Comparison of ENCODE assay signal across 28 mouse cellular contexts in the genomic region with DNA sequence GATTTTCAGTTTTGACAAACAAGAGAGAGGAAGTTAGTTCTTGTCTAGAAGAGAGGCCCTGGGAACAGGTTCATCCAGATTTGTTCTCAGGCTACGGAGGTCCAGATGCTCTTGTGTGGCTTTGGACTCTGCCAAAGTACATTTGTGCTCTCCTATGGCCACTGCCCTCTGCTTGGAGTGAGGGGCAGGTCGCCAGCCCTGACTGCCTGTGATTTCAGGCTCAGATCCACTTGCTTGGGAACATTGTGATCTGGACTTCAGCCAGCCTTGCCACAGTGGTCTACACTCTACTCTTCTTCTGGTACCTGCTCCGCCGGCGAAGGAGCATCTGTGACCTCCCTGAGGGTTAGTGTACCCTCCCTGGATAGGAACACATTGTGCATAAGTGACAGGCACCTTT. TPM values are rescaled to one million over a fixed set of nuclear protein-coding genes. Genes with fewer than 3 reads are reported as not detected.
DNase-seq lines count a peak whose midpoint lies in the region; ATAC-seq and TF ChIP-seq lines count a peak whose summit lies in the region.
"Had no signal": no experiment of that assay in that cellular context is flagged by ENCODE, and none has a peak within 500 bp of the region (broad histone marks: within the 10 kb centered on the region; RNA-seq: fewer than 3 reads in every experiment).

No protein-coding gene starts in this region.

- no peak overlapping the region for H3K9ac ChIP-seq in lung, embryonic 16.5 days (ENCODE audit: low read length)
- H3K9ac ChIP-seq in stomach, embryonic 15.5 days, result no peak overlapping the region
- H3K9ac ChIP-seq: embryonic facial prominence, embryonic 13.5 days; forebrain, embryonic 15.5 days; hindbrain, embryonic 15.5 days; kidney, embryonic 15.5 days; limb, embryonic 15.5 days; liver, embryonic 15.5 days; midbrain, embryonic 13.5 days had no signal

- peaks cover 21% of the 10 kb centered on the region for H3K36me3 ChIP-seq in lung, embryonic 16.5 days (ENCODE audit: control insufficient read depth, insufficient read depth, low read length)
- peaks cover 48% of the 10 kb centered on the region for H3K36me3 ChIP-seq in stomach, embryonic 15.5 days

- H3K27ac ChIP-seq in lung, embryonic 16.5 days (ENCODE audit: low read length), result peak overlapping the region; percentile 66
- peak overlapping the region; percentile 49 for H3K27ac ChIP-seq in stomach, embryonic 15.5 days
- H3K27ac ChIP-seq: embryonic facial prominence, embryonic 13.5 days; forebrain, embryonic 10.5 days; forebrain, embryonic 15.5 days; hindbrain, embryonic 10.5 days; hindbrain, embryonic 15.5 days; kidney, embryonic 15.5 days; limb, embryonic 10.5 days; limb, embryonic 15.5 days; liver, embryonic 15.5 days; macrophage; midbrain, embryonic 13.5 days had no signal

- no peaks in the 10 kb centered on the region for H3K9me3 ChIP-seq in lung, embryonic 16.5 days (ENCODE audit: control insufficient read depth, low read length)
- H3K9me3 ChIP-seq in stomach, embryonic 15.5 days, result no peaks in the 10 kb centered on the region
- H3K9me3 ChIP-seq: embryonic facial prominence, embryonic 13.5 days; forebrain, embryonic 10.5 days; forebrain, embryonic 15.5 days; hindbrain, embryonic 10.5 days; hindbrain, embryonic 15.5 days; kidney, embryonic 15.5 days; limb, embryonic 10.5 days; limb, embryonic 15.5 days; liver, embryonic 15.5 days; midbrain, embryonic 13.5 days had no signal

- H3K4me3 ChIP-seq in lung, adult 2 months (replicated peaks; ENCODE audit: extremely low read depth, low read depth, low read length), result no peak overlapping the region
- no peak overlapping the region for H3K4me3 ChIP-seq in lung, embryonic 16.5 days (ENCODE audit: low read length)
- no peak overlapping the region for H3K4me3 ChIP-seq in stomach, embryonic 15.5 days (replicated peaks)
- H3K4me3 ChIP-seq: embryonic facial prominence, embryonic 13.5 days; forebrain, embryonic 10.5 days; forebrain, embryonic 15.5 days; hindbrain, embryonic 10.5 days; hindbrain, embryonic 15.5 days; kidney, embryonic 15.5 days; limb, embryonic 10.5 days; limb, embryonic 15.5 days; liver, embryonic 15.5 days; midbrain, embryonic 13.5 days had no signal

- 69% methylated on average over 5 of the region's 5 CpGs for WGBS in lung, adult 2 months
- 76% methylated on average over 5 of the region's 5 CpGs for WGBS in lung, embryonic 16.5 days
- WGBS in stomach, embryonic 15.5 days, result 85% methylated on average over 5 of the region's 5 CpGs

- H3K27me3 ChIP-seq in lung, embryonic 16.5 days (ENCODE audit: control insufficient read depth, insufficient read depth, low read depth, low read length), result no peaks in the 10 kb centered on the region
- H3K27me3 ChIP-seq in stomach, embryonic 15.5 days (replicated peaks), result no peaks in the 10 kb centered on the region
- H3K27me3 ChIP-seq: CH12.LX; embryonic facial prominence, embryonic 13.5 days; forebrain, embryonic 15.5 days; hindbrain, embryonic 15.5 days; kidney, embryonic 15.5 days; limb, embryonic 15.5 days; liver, embryonic 15.5 days; midbrain, embryonic 13.5 days had no signal

- H3K4me2 ChIP-seq in lung, embryonic 16.5 days (ENCODE audit: low read depth, low read length), result no peak overlapping the region
- H3K4me2 ChIP-seq in stomach, embryonic 15.5 days, result no peak overlapping the region
- H3K4me2 ChIP-seq: embryonic facial prominence, embryonic 13.5 days; forebrain, embryonic 15.5 days; hindbrain, embryonic 15.5 days; kidney, embryonic 15.5 days; limb, embryonic 15.5 days; liver, embryonic 15.5 days; midbrain, embryonic 13.5 days had no signal

- TF ChIP-seq POLR2A in lung, adult 2 months (IDR thresholded peaks at IDR 0.05; ENCODE audit: borderline replicate concordance, extremely low read depth, low read depth, low read length), result no peak

- ATAC-seq in lung, embryonic 16.5 days (ENCODE audit: low read depth), result peak; percentile 18; the same call in 1 of the 2 replicates
- no peak; the same call in 1 of the 2 replicates for ATAC-seq in stomach, embryonic 15.5 days (ENCODE audit: insufficient read depth, low FRiP score, low read depth)
- ATAC-seq in monocyte, adult 5-6 weeks (replicated peaks; ENCODE audit: insufficient number of reproducible peaks, low FRiP score, low TSS enrichment, poor library complexity, severe bottlenecking), result no peak
- ATAC-seq: activated CD4-positive, CD25-positive, alpha-beta regulatory T cell, adult 4 months; forebrain, embryonic 15.5 days; inflammation-experienced regulatory T-cells, adult 6 months; midbrain, embryonic 13.5 days had no signal

- H3K4me1 ChIP-seq in lung, adult 2 months (ENCODE audit: control insufficient read depth, insufficient read depth, low read length), result no peaks in the 10 kb centered on the region; the same call in 1 of the 2 replicates
- peaks cover 3% of the 10 kb centered on the region; the same call in 1 of the 2 replicates for H3K4me1 ChIP-seq in lung, embryonic 16.5 days (replicated peaks; ENCODE audit: control insufficient read depth, insufficient read depth, low read length)
- H3K4me1 ChIP-seq in stomach, embryonic 15.5 days, result 0 out of 2 replicates have a peak, but pooled peaks cover 4% of the 10 kb centered on the region
- H3K4me1 ChIP-seq: embryonic facial prominence, embryonic 13.5 days; forebrain, embryonic 10.5 days; forebrain, embryonic 15.5 days; hindbrain, embryonic 10.5 days; hindbrain, embryonic 15.5 days; kidney, embryonic 15.5 days; limb, embryonic 15.5 days; liver, embryonic 15.5 days; midbrain, embryonic 13.5 days had no signal

- no peak for TF ChIP-seq CTCF in lung, adult 2 months (IDR thresholded peaks at IDR 0.05; ENCODE audit: insufficient read depth, low read length)

- peak; percentile 22 for DNase-seq in cerebellum, adult 9-10 months
- no peak for DNase-seq in cerebellum, adult 11-12 months
- DNase-seq in lung, adult 18-20 months, result peak; percentile 30 to 61
- no peak for DNase-seq in lung, adult 2 months
- DNase-seq in retina, embryonic 14.5 days (ENCODE audit: low spot score), result no peak
- DNase-seq: adrenal gland, adult 8-10 months; cerebellum, adult 8-10 months; cerebellum, postnatal 36 days; heart, postnatal 14 days; kidney, adult 18-20 months; kidney, postnatal 25 days had no signal

RNA-seq across cellular contexts. Expression of a gene that starts 7.3 kb away (rescaled TPM):
- 62.8 and 65.4 TPM in 2 replicates for polyA plus RNA-seq in lung, adult 2 months (2012; rRNA removed)
- 60.8 and 63.8 TPM in 2 replicates for polyA plus RNA-seq in lung, embryonic 16.5 days (2015; fragmentation: Nextera tagmentation; extraction: Ambion mirVana)
- 59.6 and 65.4 TPM in 2 replicates for polyA plus RNA-seq in stomach, embryonic 15.5 days (2015; fragmentation: Nextera tagmentation; extraction: Ambion mirVana)
- total RNA-seq in monocyte, adult 5-6 weeks (2017), result 23.0 to 35.3 TPM (median 26.8 TPM) in 3 replicates

RNA-seq across cellular contexts. Expression of a gene that starts 16.3 kb away (rescaled TPM):
- polyA plus RNA-seq in lung, adult 2 months (2012; rRNA removed), result 17.9 and 21.8 TPM in 2 replicates
- polyA plus RNA-seq in lung, embryonic 16.5 days (2015; fragmentation: Nextera tagmentation; extraction: Ambion mirVana), result 23.0 and 24.1 TPM in 2 replicates
- 23.5 and 27.8 TPM in 2 replicates for polyA plus RNA-seq in stomach, embryonic 15.5 days (2015; fragmentation: Nextera tagmentation; extraction: Ambion mirVana)
- total RNA-seq in monocyte, adult 5-6 weeks (2017), result 3.8 to 10.1 TPM (median 8.4 TPM) in 3 replicates

RNA-seq across cellular contexts. Expression of a gene that starts 34.5 kb away (rescaled TPM):
- 34.8 and 45.0 TPM in 2 replicates for polyA plus RNA-seq in lung, adult 2 months (2012; rRNA removed)
- polyA plus RNA-seq in lung, embryonic 16.5 days (2015; fragmentation: Nextera tagmentation; extraction: Ambion mirVana), result 25.8 and 27.9 TPM in 2 replicates
- polyA plus RNA-seq in stomach, embryonic 15.5 days (2015; fragmentation: Nextera tagmentation; extraction: Ambion mirVana), result 24.9 and 25.2 TPM in 2 replicates
- total RNA-seq in monocyte, adult 5-6 weeks (2017), result 55.3 to 73.2 TPM (median 60.2 TPM) in 3 replicates

RNA-seq across cellular contexts. Expression of a gene that starts 35.2 kb away (rescaled TPM):
- 110 and 135 TPM in 2 replicates for polyA plus RNA-seq in lung, adult 2 months (2012; rRNA removed)
- 396 and 415 TPM in 2 replicates for polyA plus RNA-seq in lung, embryonic 16.5 days (2015; fragmentation: Nextera tagmentation; extraction: Ambion mirVana)
- polyA plus RNA-seq in stomach, embryonic 15.5 days (2015; fragmentation: Nextera tagmentation; extraction: Ambion mirVana), result 418 and 429 TPM in 2 replicates
- 108 to 121 TPM (median 114 TPM) in 3 replicates for total RNA-seq in monocyte, adult 5-6 weeks (2017)

Comparison
In these comparisons a context has a peak if more than half of its experiments do, and no peak if none do; other contexts are left out.
1. DNase-seq: peak in cerebellum, adult 9-10 months (single experiment) and lung, adult 18-20 months (2 of 2); none in cerebellum, adult 11-12 months (single experiment), lung, adult 2 months (single experiment) and retina, embryonic 14.5 days (single experiment).